Mouse (Mus musculus): ENCODE data around the gene Nsun4. TPM values are rescaled to one million over a fixed set of nuclear protein-coding genes. Genes with fewer than 3 reads are reported as not detected.

The Nsun4 gene
- polyA plus RNA-seq, 1 experiment, result 10.5 TPM

- no peak for TF ChIP-seq POLR2A (IDR thresholded peaks at IDR 0.05; ENCODE audit: borderline replicate concordance, insufficient read depth, low read length)
- Histone ChIP-seq H3K4me3 (replicated peaks; ENCODE audit: insufficient read depth, low read depth, low read length) (no peak overlapping the region), H3K27ac (ENCODE audit: insufficient read depth, low read length) (no peak overlapping the region), H3K27me3 (ENCODE audit: control insufficient read depth, insufficient read depth, low read length) (no peaks in the 10 kb centered on the region; the same call in 1 of the 2 replicates), H3K4me1 (ENCODE audit: control insufficient read depth, insufficient read depth, low read length) (no peaks in the 10 kb centered on the region)
- DNase-seq, result no peak
- 86% methylated on average over 5 of the region's 5 CpGs for WGBS
Observed at GRCm38 (mm10) chr4:115987858-115988530, 65.7 kb downstream of the Nsun4 start.

GRCm38 (mm10) chr4:115987436-115987835 lies 66.2 kb downstream of the Nsun4 start:
- no peaks in the 10 kb centered on the region for H3K4me1 ChIP-seq (ENCODE audit: control insufficient read depth, insufficient read depth, low read length)
- no peaks in the 10 kb centered on the region; the same call in 1 of the 2 replicates for H3K27me3 ChIP-seq (ENCODE audit: control insufficient read depth, insufficient read depth, low read length)
- WGBS, result 86% methylated on average over 1 of the region's 1 CpGs
- H3K27ac ChIP-seq (ENCODE audit: insufficient read depth, low read length), result no peak overlapping the region
- no peak overlapping the region for H3K4me3 ChIP-seq (replicated peaks; ENCODE audit: insufficient read depth, low read depth, low read length)
- TF ChIP-seq POLR2A (IDR thresholded peaks at IDR 0.05; ENCODE audit: borderline replicate concordance, insufficient read depth, low read length) (no peak), CTCF (IDR thresholded peaks at IDR 0.05; ENCODE audit: borderline replicate concordance, insufficient read depth, low read depth, low read length) (no peak)
- DNase-seq, result no peak

- Histone ChIP-seq H3K4me1 (ENCODE audit: control insufficient read depth, insufficient read depth, low read length) (no peaks in the 10 kb centered on the region), H3K4me3 (replicated peaks; ENCODE audit: insufficient read depth, low read depth, low read length) (no peak overlapping the region), H3K27me3 (ENCODE audit: control insufficient read depth, insufficient read depth, low read length) (no peaks in the 10 kb centered on the region; the same call in 1 of the 2 replicates), H3K27ac (ENCODE audit: insufficient read depth, low read length) (no peak overlapping the region)
- DNase-seq, result no peak
- WGBS, result 62% methylated on average over 8 of the region's 8 CpGs
- TF ChIP-seq POLR2A (IDR thresholded peaks at IDR 0.05; ENCODE audit: borderline replicate concordance, insufficient read depth, low read length) (no peak), CTCF (IDR thresholded peaks at IDR 0.05; ENCODE audit: borderline replicate concordance, insufficient read depth, low read depth, low read length) (no peak)
Observed at GRCm38 (mm10) chr4:115984967-115985366, 68.7 kb downstream of the Nsun4 start.

GRCm38 (mm10) chr4:115984111-115984510 lies 69.6 kb downstream of the Nsun4 start:
- TF ChIP-seq CTCF (IDR thresholded peaks at IDR 0.05; ENCODE audit: borderline replicate concordance, insufficient read depth, low read depth, low read length) (peak; percentile 74), POLR2A (IDR thresholded peaks at IDR 0.05; ENCODE audit: borderline replicate concordance, insufficient read depth, low read length) (no peak)
- Histone ChIP-seq H3K4me3 (replicated peaks; ENCODE audit: insufficient read depth, low read depth, low read length) (no peak overlapping the region), H3K27me3 (ENCODE audit: control insufficient read depth, insufficient read depth, low read length) (peaks cover 3% of the 10 kb centered on the region; the same call in 1 of the 2 replicates), H3K4me1 (ENCODE audit: control insufficient read depth, insufficient read depth, low read length) (no peaks in the 10 kb centered on the region), H3K27ac (ENCODE audit: insufficient read depth, low read length) (no peak overlapping the region)
- peak; percentile 74 to 86 for DNase-seq
- 2% methylated on average over 13 of the region's 13 CpGs for WGBS

Other genes starting within 250 kb of the Nsun4 start
- gene Mob3c, start 225.8 kb downstream of the Nsun4 start, polyA plus RNA-seq (2012; rRNA removed), result 9.4 and 11.1 TPM in 2 replicates
- 58.3 and 60.0 TPM in 2 replicates for gene Mknk1, start 214.7 kb downstream of the Nsun4 start, polyA plus RNA-seq (2012; rRNA removed)
- gene Kncn, start 169.5 kb downstream of the Nsun4 start, polyA plus RNA-seq (2012; rRNA removed), result 0.08 and 0.14 TPM in 2 replicates
- 0.08 and 0.23 TPM in 2 replicates for gene 6430628N08Rik, start 163.2 kb downstream of the Nsun4 start, polyA plus RNA-seq (2012; rRNA removed)
- gene Dmbx1, start 114.0 kb downstream of the Nsun4 start, polyA plus RNA-seq (2012; rRNA removed), result 1.3 TPM in 2 replicates
- gene Faah, start 36.0 kb downstream of the Nsun4 start, polyA plus RNA-seq (2012; rRNA removed), result 61.8 TPM in 2 replicates
- 830 and 872 TPM in 2 replicates for gene Uqcrh, start 21.2 kb upstream of the Nsun4 start, polyA plus RNA-seq (2012; rRNA removed)
- gene Lrrc41, start 21.4 kb upstream of the Nsun4 start, polyA plus RNA-seq (2012; rRNA removed), result 34.6 and 36.6 TPM in 2 replicates
- 2.6 and 3.2 TPM in 2 replicates for gene Rad54l, start 69.8 kb upstream of the Nsun4 start, polyA plus RNA-seq (2012; rRNA removed)
- gene Pomgnt1, start 70.0 kb upstream of the Nsun4 start, polyA plus RNA-seq (2012; rRNA removed), result 71.7 and 76.4 TPM in 2 replicates
- gene Lurap1, start 97.5 kb upstream of the Nsun4 start, polyA plus RNA-seq (2012; rRNA removed), result 42.5 and 45.3 TPM in 2 replicates
- 0.47 and 0.67 TPM in 2 replicates for gene Tspan1, start 113.7 kb upstream of the Nsun4 start, polyA plus RNA-seq (2012; rRNA removed)
- not detected in 2 replicates for gene 1700042G07Rik, start 119.5 kb upstream of the Nsun4 start, polyA plus RNA-seq (2012; rRNA removed)
- gene Gm49337, start 119.5 kb upstream of the Nsun4 start, polyA plus RNA-seq (2012; rRNA removed), result not detected in 2 replicates
- 90.6 and 105 TPM in 2 replicates for gene Pik3r3, start 167.7 kb upstream of the Nsun4 start, polyA plus RNA-seq (2012; rRNA removed)

All from cerebellum, adult 2 months (tissue).